Mouse (Mus musculus) heart, adult 9 months (tissue): ENCODE data around the gene Ttll5.

ENCODE experiments used
- DNase-seq, 2 experiments: peaks; one replicate each; pipeline ENCODE4 v3.0.0; 2022; ENCODE audit warnings: low spot score in 2 of 2

Ttll5 gene

GRCm38 (mm10) chr12:86012195-86012594, 187.7 kb downstream of the Ttll5 start:
- no peak for DNase-seq

- no peak for DNase-seq
Measured at GRCm38 (mm10) chr12:86014174-86014573, 189.7 kb downstream of the Ttll5 start.

- no peak for DNase-seq
Measured at GRCm38 (mm10) chr12:86014621-86015020, 190.2 kb downstream of the Ttll5 start.

GRCm38 (mm10) chr12:86015114-86015513, 190.7 kb downstream of the Ttll5 start:
- DNase-seq = no peak

GRCm38 (mm10) chr12:86017360-86017759, 192.9 kb downstream of the Ttll5 start:
- no peak for DNase-seq

- no peak for DNase-seq
Measured at GRCm38 (mm10) chr12:86021583-86021982, 197.1 kb downstream of the Ttll5 start.

- DNase-seq = no peak
Measured at GRCm38 (mm10) chr12:86022282-86022984, 198.0 kb downstream of the Ttll5 start.

GRCm38 (mm10) chr12:86023081-86023871, 198.8 kb downstream of the Ttll5 start:
- no peak for DNase-seq

GRCm38 (mm10) chr12:86024426-86024825, 200.0 kb downstream of the Ttll5 start:
- no peak for DNase-seq

- no peak for DNase-seq
Measured at GRCm38 (mm10) chr12:86025480-86025879, 201.0 kb downstream of the Ttll5 start.

GRCm38 (mm10) chr12:86027000-86027399, 202.5 kb downstream of the Ttll5 start:
- no peak for DNase-seq

GRCm38 (mm10) chr12:86027747-86028146, 203.3 kb downstream of the Ttll5 start:
- no peak for DNase-seq

GRCm38 (mm10) chr12:86030932-86031331, 206.5 kb downstream of the Ttll5 start:
- DNase-seq = no peak

- no peak for DNase-seq
Measured at GRCm38 (mm10) chr12:86035586-86035985, 211.1 kb downstream of the Ttll5 start.

- DNase-seq = no peak
Measured at GRCm38 (mm10) chr12:86036368-86037166, 212.1 kb downstream of the Ttll5 start.

- DNase-seq = no peak
Measured at GRCm38 (mm10) chr12:86037235-86037921, 212.9 kb downstream of the Ttll5 start.

- DNase-seq = no peak
Measured at GRCm38 (mm10) chr12:86039078-86039477, 214.6 kb downstream of the Ttll5 start.

- DNase-seq = no peak
Measured at GRCm38 (mm10) chr12:86039751-86040150, 215.3 kb downstream of the Ttll5 start.

- no peak for DNase-seq
Measured at GRCm38 (mm10) chr12:86046141-86046540, 221.7 kb downstream of the Ttll5 start.

- DNase-seq = no peak
Measured at GRCm38 (mm10) chr12:86046776-86047175, 222.3 kb downstream of the Ttll5 start.

GRCm38 (mm10) chr12:86047376-86047775, 222.9 kb downstream of the Ttll5 start:
- DNase-seq = no peak

GRCm38 (mm10) chr12:86049813-86050212, 225.4 kb downstream of the Ttll5 start:
- no peak for DNase-seq
